Comparison of ENCODE assay signal across 23 mouse cellular contexts in genomic region chr3:95177583-95177982, GRCm38 (mm10). TPM values are rescaled to one million over a fixed set of nuclear protein-coding genes. Genes with fewer than 3 reads are reported as not detected.
A peak's percentile ranks its signal among the peaks of the same experiment; 100 is the strongest.
DNase-seq lines count a peak whose midpoint lies in the region; ATAC-seq and TF ChIP-seq lines count a peak whose summit lies in the region.
"Had no signal": no experiment of that assay in that cellular context is flagged by ENCODE, and none has a peak within 500 bp of the region (broad histone marks: within the 10 kb centered on the region; RNA-seq: fewer than 3 reads in every experiment).

No protein-coding gene starts in this region.

- peak; percentile 84 for ATAC-seq in intestine, embryonic 16.5 days
- no peak for ATAC-seq in stomach, embryonic 16.5 days (ENCODE audit: insufficient read depth, low FRiP score)
- ATAC-seq: forebrain, embryonic 14.5 days; hindbrain, embryonic 16.5 days had no signal

- no peak for DNase-seq in gastrocnemius, adult 2 months
- no peak for DNase-seq in gastrocnemius, postnatal 14 days
- peak; percentile 35 for DNase-seq in ES-CJ7 (ENCODE audit: low read depth, low spot score)
- DNase-seq in kidney, postnatal 14 days, result no peak
- DNase-seq in kidney, adult 8-10 months, result no peak
- no peak for DNase-seq in urinary bladder, postnatal 4 days (ENCODE audit: low spot score in 2 of 2)
- DNase-seq: adrenal gland, postnatal 36 days; cerebellum, adult 9-10 months; gastrocnemius, postnatal 25 days; heart, adult 2 months; heart, postnatal 36 days; kidney, adult 11 months; left cerebral cortex, postnatal 4 days; lung, postnatal 10 days had no signal

- H3K9ac ChIP-seq in intestine, embryonic 16.5 days (ENCODE audit: low read depth, low read length), result no peak overlapping the region
- H3K9ac ChIP-seq in stomach, embryonic 16.5 days (ENCODE audit: low read length), result no peak overlapping the region
- H3K9ac ChIP-seq: embryonic facial prominence, embryonic 15.5 days; midbrain, embryonic 12.5 days had no signal

- no peaks in the 10 kb centered on the region for H3K9me3 ChIP-seq in intestine, embryonic 16.5 days (ENCODE audit: control insufficient read depth, low read length)
- H3K9me3 ChIP-seq in stomach, embryonic 16.5 days (replicated peaks; ENCODE audit: control insufficient read depth, low read length), result no peaks in the 10 kb centered on the region
- H3K9me3 ChIP-seq: embryonic facial prominence, embryonic 15.5 days; midbrain, embryonic 12.5 days had no signal

- peaks cover 7% of the 10 kb centered on the region for H3K4me1 ChIP-seq in intestine, embryonic 16.5 days (ENCODE audit: control insufficient read depth, insufficient read depth, low read length)
- peaks cover 13% of the 10 kb centered on the region; the same call in 1 of the 2 replicates for H3K4me1 ChIP-seq in stomach, embryonic 16.5 days (ENCODE audit: control insufficient read depth, insufficient read depth, low read length)

- H3K27me3 ChIP-seq in intestine, embryonic 16.5 days (replicated peaks; ENCODE audit: control insufficient read depth, insufficient read depth, low read length), result peaks cover 14% of the 10 kb centered on the region
- peaks cover 7% of the 10 kb centered on the region for H3K27me3 ChIP-seq in stomach, embryonic 16.5 days (ENCODE audit: control insufficient read depth, insufficient read depth, low read length)
- H3K27me3 ChIP-seq: CH12.LX had no signal

- H3K36me3 ChIP-seq in intestine, embryonic 16.5 days (ENCODE audit: control insufficient read depth, insufficient read depth, low read length), result no peaks in the 10 kb centered on the region
- no peaks in the 10 kb centered on the region for H3K36me3 ChIP-seq in stomach, embryonic 16.5 days (ENCODE audit: control insufficient read depth, insufficient read depth, low read length)

- peak overlapping the region; percentile 28; the same call in 1 of the 2 replicates for H3K27ac ChIP-seq in gastrocnemius, adult 2 months
- H3K27ac ChIP-seq in intestine, embryonic 16.5 days (ENCODE audit: low read length), result no peak overlapping the region
- peak overlapping the region; percentile 86 for H3K27ac ChIP-seq in stomach, embryonic 16.5 days (ENCODE audit: low read length)
- H3K27ac ChIP-seq: embryonic facial prominence, embryonic 15.5 days; heart, adult 2 months; left cerebral cortex, adult 2 months; midbrain, embryonic 12.5 days had no signal

- 46% methylated on average over 6 of the region's 6 CpGs for WGBS in intestine, embryonic 16.5 days
- 52% methylated on average over 6 of the region's 6 CpGs for WGBS in stomach, embryonic 16.5 days

- H3K4me3 ChIP-seq in gastrocnemius, adult 2 months, result no peak overlapping the region
- no peak overlapping the region for H3K4me3 ChIP-seq in intestine, embryonic 16.5 days (ENCODE audit: low read length)
- no peak overlapping the region for H3K4me3 ChIP-seq in stomach, embryonic 16.5 days (replicated peaks; ENCODE audit: low read length)
- H3K4me3 ChIP-seq: embryonic facial prominence, embryonic 15.5 days; heart, adult 2 months; left cerebral cortex, adult 2 months; midbrain, embryonic 12.5 days had no signal

- intact Hi-C loops in gastrocnemius, adult 2 months (cut with DNase I), result no loop called here
- intact Hi-C loops in gastrocnemius, postnatal 14 days (cut with DNase I; ENCODE audit: low total_unique reads), result no loop called here

- no peak for TF ChIP-seq CTCF in gastrocnemius, adult 2 months (IDR thresholded peaks at IDR 0.05)

- H3K4me2 ChIP-seq in intestine, embryonic 16.5 days (ENCODE audit: low read depth, low read length), result no peak overlapping the region
- no peak overlapping the region for H3K4me2 ChIP-seq in stomach, embryonic 16.5 days (ENCODE audit: low read depth, low read length)
- H3K4me2 ChIP-seq: embryonic facial prominence, embryonic 15.5 days; midbrain, embryonic 12.5 days had no signal

RNA-seq across cellular contexts. Expression of gene Sema6c, which starts 17.3 kb away (rescaled TPM):
- total RNA-seq in gastrocnemius, adult 2 months (2021), result 100 to 1,000 TPM in 1 of 2 experiments, 10 to 100 TPM in 1; 83.4 to 105 TPM
- 100 to 1,000 TPM in 1 of 2 experiments, 10 to 100 TPM in 1; 97.1 to 106 TPM for total RNA-seq in gastrocnemius, postnatal 14 days (2021)
- polyA plus RNA-seq in intestine, embryonic 16.5 days (2015; fragmentation: Nextera tagmentation; extraction: Ambion mirVana), result 1.1 and 2.3 TPM in 2 replicates
- polyA plus RNA-seq in stomach, embryonic 16.5 days (2015; fragmentation: Nextera tagmentation; extraction: Ambion mirVana), result 1.5 and 2.6 TPM in 2 replicates
- total RNA-seq: neutrophil, adult 5-6 weeks had no signal

RNA-seq across cellular contexts. Expression of gene Tnfaip8l2, which starts 35.4 kb away (rescaled TPM):
- under 1 TPM; 0.42 to 0.87 TPM for total RNA-seq in gastrocnemius, adult 2 months (2021)
- under 1 TPM; 0.82 to 0.92 TPM for total RNA-seq in gastrocnemius, postnatal 14 days (2021)
- polyA plus RNA-seq in intestine, embryonic 16.5 days (2015; fragmentation: Nextera tagmentation; extraction: Ambion mirVana), result 4.9 and 5.3 TPM in 2 replicates
- polyA plus RNA-seq in stomach, embryonic 16.5 days (2015; fragmentation: Nextera tagmentation; extraction: Ambion mirVana), result 5.4 and 6.5 TPM in 2 replicates

RNA-seq across cellular contexts. Expression of gene Gabpb2, which starts 40.1 kb away (rescaled TPM):
- total RNA-seq in gastrocnemius, adult 2 months (2021), result 10 to 100 TPM in 1 of 2 experiments, 1 to 10 TPM in 1; 9.1 to 12.0 TPM
- total RNA-seq in gastrocnemius, postnatal 14 days (2021), result 1 to 10 TPM; 7.3 to 8.1 TPM
- polyA plus RNA-seq in intestine, embryonic 16.5 days (2015; fragmentation: Nextera tagmentation; extraction: Ambion mirVana), result 5.7 and 6.0 TPM in 2 replicates
- 10.9 and 11.5 TPM in 2 replicates for polyA plus RNA-seq in stomach, embryonic 16.5 days (2015; fragmentation: Nextera tagmentation; extraction: Ambion mirVana)

RNA-seq across cellular contexts. Expression of gene Lysmd1, which starts 43.7 kb away (rescaled TPM):
- total RNA-seq in gastrocnemius, adult 2 months (2021), result 1 to 10 TPM; 6.7 to 7.2 TPM
- total RNA-seq in gastrocnemius, postnatal 14 days (2021), result 1 to 10 TPM; 7.4 to 8.4 TPM
- polyA plus RNA-seq in intestine, embryonic 16.5 days (2015; fragmentation: Nextera tagmentation; extraction: Ambion mirVana), result 9.8 and 11.0 TPM in 2 replicates
- 13.7 and 14.5 TPM in 2 replicates for polyA plus RNA-seq in stomach, embryonic 16.5 days (2015; fragmentation: Nextera tagmentation; extraction: Ambion mirVana)

RNA-seq across cellular contexts. Expression of gene Scnm1, which starts 43.8 kb away (rescaled TPM):
- total RNA-seq in gastrocnemius, adult 2 months (2021), result 10 to 100 TPM; 33.2 to 40.7 TPM
- total RNA-seq in gastrocnemius, postnatal 14 days (2021), result 10 to 100 TPM; 31.8 to 40.5 TPM
- polyA plus RNA-seq in intestine, embryonic 16.5 days (2015; fragmentation: Nextera tagmentation; extraction: Ambion mirVana), result 56.9 and 62.2 TPM in 2 replicates
- polyA plus RNA-seq in stomach, embryonic 16.5 days (2015; fragmentation: Nextera tagmentation; extraction: Ambion mirVana), result 55.8 and 58.2 TPM in 2 replicates
